Mouse (Mus musculus): ENCODE measurements at regions not wholly inside any gene's neighbourhood (a gene's known extent, or its start where the extent isn't known, plus 50 kb on each side); places are given as distances from the start of the nearest gene placed in this dataset.

GRCm38 (mm10) chr2:46307582-46308153, 1190.5 kb upstream of the Zeb2 start:
- no peak for TF ChIP-seq CTCF (IDR thresholded peaks at IDR 0.05; ENCODE audit: extremely low read depth, insufficient read depth, insufficient read length, insufficient replicate concordance)
- no peak for TF ChIP-seq POLR2A (IDR thresholded peaks at IDR 0.05; ENCODE audit: low read depth, low read length)
